Mouse (Mus musculus) hindbrain, embryonic 12.5 days (tissue): ENCODE measurements at regions not wholly inside any gene's neighbourhood (a gene's known extent, or its start where the extent isn't known, plus 50 kb on each side); places are given as distances from the start of the nearest gene placed in this dataset.

ENCODE experiments used
- ATAC-seq: fragments of 200-750 bp; cut with Nextera tagmentation; 2 replicates; pipeline ENCODE4 v1.8.0; 2017; ENCODE audit warnings: moderate TSS enrichment; ENCODE audit not compliant: low FRiP score
- H3K27ac ChIP-seq: fragments of 300-500 bp; sonication (generic); 2 replicates; pipeline ENCODE4 v1.5.1; 2016; ENCODE audit warnings: mild to moderate bottlenecking
- H3K27me3 ChIP-seq: fragments of 300-500 bp; sonication (generic); 2 replicates; pipeline ENCODE4 v1.6.1; 2016; ENCODE audit warnings: mild to moderate bottlenecking
- H3K36me3 ChIP-seq: fragments of 300-500 bp; sonication (generic); 2 replicates; pipeline ENCODE4 v1.6.1; 2016; ENCODE audit warnings: mild to moderate bottlenecking
- H3K4me1 ChIP-seq: fragments of 300-500 bp; sonication (generic); 2 replicates; pipeline ENCODE4 v1.6.1; 2016
- H3K4me2 ChIP-seq: fragments of 300-500 bp; sonication (generic); replicated peaks from 2 replicates; pipeline ENCODE4 v1.6.1; 2016; ENCODE audit warnings: mild to moderate bottlenecking
- H3K4me3 ChIP-seq: fragments of 300-500 bp; sonication (generic); 2 replicates; pipeline ENCODE4 v1.5.1; 2016; ENCODE audit warnings: mild to moderate bottlenecking
- H3K9ac ChIP-seq: fragments of 300-500 bp; sonication (generic); 2 replicates; pipeline ENCODE4 v1.6.1; 2016; ENCODE audit warnings: mild to moderate bottlenecking, moderate library complexity
- H3K9me3 ChIP-seq: fragments of 300-500 bp; sonication (generic); replicated peaks from 2 replicates; pipeline ENCODE4 v1.6.1; 2016; ENCODE audit warnings: mild to moderate bottlenecking
- WGBS: fragments of 180-500 bp; shearing (Covaris S2); methylation state at CpG from one replicate; pipeline ENCODE4 v1.1.7; 2016; 5-methylcytosine and 5-hydroxymethylcytosine counted together

- Histone ChIP-seq H3K27me3 (no peaks in the 10 kb centered on the region), H3K4me2 (no peak overlapping the region), H3K9ac (no peak overlapping the region), H3K27ac (no peak overlapping the region), H3K36me3 (no peaks in the 10 kb centered on the region), H3K4me1 (no peaks in the 10 kb centered on the region), H3K9me3 (no peaks in the 10 kb centered on the region; the same call in 1 of the 2 replicates), H3K4me3 (no peak overlapping the region)
- ATAC-seq = no peak
- 89% methylated on average over 2 of the region's 2 CpGs for WGBS
These were observed 165.7 kb downstream of the Tgfb2 start for GRCm38 (mm10) chr1:186540070-186540469.

GRCm38 (mm10) chr1:186538233-186538632 is 167.6 kb downstream of the Tgfb2 start:
- Histone ChIP-seq H3K27me3 (no peaks in the 10 kb centered on the region), H3K27ac (no peak overlapping the region), H3K9ac (no peak overlapping the region), H3K4me1 (no peaks in the 10 kb centered on the region), H3K4me3 (no peak overlapping the region), H3K9me3 (no peaks in the 10 kb centered on the region; the same call in 1 of the 2 replicates), H3K36me3 (no peaks in the 10 kb centered on the region), H3K4me2 (no peak overlapping the region)
- ATAC-seq = no peak
- WGBS = 75% methylated on average over 3 of the region's 3 CpGs

DNA sequence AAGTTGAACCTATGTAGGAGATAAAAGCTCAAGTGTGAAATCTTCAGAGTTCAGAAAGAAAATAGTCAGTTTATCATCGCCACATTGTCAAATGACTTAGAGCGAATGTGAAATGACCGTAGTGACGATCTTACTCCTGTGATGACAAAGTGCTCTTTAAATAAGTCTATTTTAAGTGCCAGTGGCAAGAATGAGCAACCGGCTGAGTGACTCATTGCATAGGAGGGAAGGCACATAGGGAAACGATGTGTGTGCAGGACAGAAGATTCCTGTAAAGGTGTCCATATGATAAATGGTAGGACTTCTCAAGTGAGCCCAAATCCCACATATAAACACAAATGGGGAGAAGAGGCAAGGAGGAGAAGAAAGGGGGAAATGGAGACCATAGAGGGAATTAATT is 189.8 kb downstream of the Tgfb2 start:
- no peak overlapping the region for H3K4me2 ChIP-seq
- no peak overlapping the region for H3K27ac ChIP-seq
- 86% methylated on average over 6 of the region's 6 CpGs for WGBS
- no peaks in the 10 kb centered on the region for H3K27me3 ChIP-seq
- H3K4me1 ChIP-seq = no peaks in the 10 kb centered on the region; the same call in 1 of the 2 replicates
- no peak overlapping the region for H3K9ac ChIP-seq
- ATAC-seq = no peak
- no peaks in the 10 kb centered on the region for H3K9me3 ChIP-seq
- no peak overlapping the region for H3K4me3 ChIP-seq
- no peaks in the 10 kb centered on the region for H3K36me3 ChIP-seq

DNA sequence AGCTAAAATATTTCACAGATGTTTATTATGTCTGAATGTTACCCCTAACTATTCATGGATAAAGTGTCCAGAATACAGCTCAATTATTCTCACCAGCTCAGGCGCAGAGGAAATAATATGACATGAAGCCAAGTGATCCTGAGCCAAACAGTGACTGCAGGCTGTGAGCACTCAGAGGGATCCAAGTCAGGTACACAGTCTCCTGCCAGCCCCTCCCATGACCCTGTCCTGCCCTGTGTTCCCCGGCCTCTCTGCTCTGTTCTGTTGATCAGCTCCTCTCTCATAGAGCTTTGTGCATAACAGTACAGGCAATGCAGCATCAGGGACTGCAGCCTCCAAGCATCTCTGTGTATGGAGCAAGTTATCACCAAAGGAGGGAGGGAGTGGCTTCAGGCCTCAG is 190.7 kb downstream of the Tgfb2 start:
- Histone ChIP-seq H3K9me3 (no peaks in the 10 kb centered on the region), H3K27ac (no peak overlapping the region), H3K27me3 (no peaks in the 10 kb centered on the region), H3K4me3 (no peak overlapping the region), H3K4me1 (no peaks in the 10 kb centered on the region; the same call in 1 of the 2 replicates), H3K36me3 (no peaks in the 10 kb centered on the region), H3K9ac (no peak overlapping the region), H3K4me2 (no peak overlapping the region)
- no peak for ATAC-seq
- 66% methylated on average over 2 of the region's 2 CpGs for WGBS

DNA sequence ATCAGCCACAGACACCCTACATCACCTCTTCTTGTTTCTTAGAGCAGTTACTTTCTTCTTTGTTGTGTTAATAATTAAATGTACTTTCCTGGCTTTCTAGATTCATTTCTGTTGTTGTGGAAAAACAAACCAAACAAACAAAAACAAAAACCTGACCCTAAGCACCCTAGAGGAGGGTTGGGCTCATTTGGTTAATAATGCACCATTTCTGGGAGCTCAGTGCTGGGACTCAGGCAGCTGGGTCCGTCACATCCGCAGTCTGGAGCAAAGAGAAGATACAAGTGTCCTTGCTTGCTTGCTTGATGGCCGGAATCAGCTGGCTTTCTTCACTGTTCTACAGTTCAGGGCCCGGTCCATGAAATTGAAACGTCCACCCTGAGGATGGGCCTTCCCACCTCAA is 191.9 kb downstream of the Tgfb2 start:
- no peak overlapping the region for H3K27ac ChIP-seq
- H3K27me3 ChIP-seq = no peaks in the 10 kb centered on the region
- WGBS = 64% methylated on average over 5 of the region's 5 CpGs
- H3K9me3 ChIP-seq = no peaks in the 10 kb centered on the region
- no peaks in the 10 kb centered on the region; the same call in 1 of the 2 replicates for H3K4me1 ChIP-seq
- no peaks in the 10 kb centered on the region for H3K36me3 ChIP-seq
- ATAC-seq = no peak
- no peak overlapping the region for H3K4me3 ChIP-seq
- H3K9ac ChIP-seq = no peak overlapping the region
- H3K4me2 ChIP-seq = no peak overlapping the region

DNA sequence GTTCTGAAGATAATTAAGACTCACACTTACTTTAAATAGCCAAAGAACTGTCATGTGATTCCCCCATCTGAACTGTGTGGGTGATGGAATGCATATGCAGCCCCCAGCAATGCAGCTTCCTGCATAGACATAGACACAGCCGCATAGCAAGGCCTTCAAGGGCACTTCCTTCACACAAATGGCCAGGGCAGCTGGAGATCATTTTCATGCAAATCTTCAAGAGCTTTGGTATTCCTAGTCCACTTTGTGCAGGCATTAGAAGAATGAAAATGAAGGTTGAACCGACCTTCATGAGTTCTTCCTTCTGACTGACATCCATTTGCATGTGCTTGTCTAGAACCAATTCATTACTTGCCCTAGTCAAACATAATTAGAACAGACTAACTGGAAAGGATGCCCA is 195.3 kb downstream of the Tgfb2 start:
- no peak overlapping the region for H3K9ac ChIP-seq
- no peak overlapping the region for H3K4me3 ChIP-seq
- no peaks in the 10 kb centered on the region for H3K27me3 ChIP-seq
- no peaks in the 10 kb centered on the region for H3K36me3 ChIP-seq
- no peak overlapping the region for H3K4me2 ChIP-seq
- no peak overlapping the region for H3K27ac ChIP-seq
- H3K4me1 ChIP-seq = peaks cover 4% of the 10 kb centered on the region
- 38% methylated on average over 2 of the region's 2 CpGs for WGBS
- H3K9me3 ChIP-seq = no peaks in the 10 kb centered on the region
- no peak for ATAC-seq

DNA sequence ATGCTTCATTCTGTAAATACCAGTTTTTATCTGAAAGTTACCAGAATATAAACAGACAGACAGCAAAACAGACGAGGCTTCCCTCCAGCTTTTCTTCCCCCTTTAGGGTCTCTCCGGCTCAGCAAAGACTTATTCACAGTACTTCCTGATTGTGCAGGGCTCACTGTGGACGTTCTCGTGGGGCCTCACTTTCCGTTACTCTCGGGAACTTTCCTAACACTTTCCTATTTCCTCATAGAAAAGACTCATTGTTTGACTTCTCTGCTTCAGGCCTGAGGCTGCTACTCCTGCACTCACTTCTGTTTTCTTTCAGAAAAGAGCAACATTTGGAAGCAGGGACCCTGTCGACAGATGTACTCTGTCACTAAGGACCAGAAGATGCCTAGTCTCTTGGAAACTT is 197.4 kb downstream of the Tgfb2 start:
- 61% methylated on average over 7 of the region's 7 CpGs for WGBS

GRCm38 (mm10) chr1:186507956-186508355 is 197.8 kb downstream of the Tgfb2 start:
- ATAC-seq = no peak
- Histone ChIP-seq H3K4me2 (no peak overlapping the region), H3K27me3 (no peaks in the 10 kb centered on the region), H3K27ac (no peak overlapping the region), H3K4me3 (no peak overlapping the region), H3K36me3 (no peaks in the 10 kb centered on the region), H3K9ac (no peak overlapping the region), H3K4me1 (peaks cover 4% of the 10 kb centered on the region; the same call in 1 of the 2 replicates), H3K9me3 (no peaks in the 10 kb centered on the region)
- WGBS = 77% methylated on average over 8 of the region's 8 CpGs

More for the DNA sequence above, 197.4 kb downstream of the Tgfb2 start:
- Histone ChIP-seq H3K9ac (no peak overlapping the region), H3K36me3 (no peaks in the 10 kb centered on the region), H3K4me3 (no peak overlapping the region), H3K4me1 (peaks cover 4% of the 10 kb centered on the region; the same call in 1 of the 2 replicates), H3K4me2 (no peak overlapping the region), H3K27ac (no peak overlapping the region), H3K27me3 (no peaks in the 10 kb centered on the region), H3K9me3 (no peaks in the 10 kb centered on the region)
- no peak for ATAC-seq

DNA sequence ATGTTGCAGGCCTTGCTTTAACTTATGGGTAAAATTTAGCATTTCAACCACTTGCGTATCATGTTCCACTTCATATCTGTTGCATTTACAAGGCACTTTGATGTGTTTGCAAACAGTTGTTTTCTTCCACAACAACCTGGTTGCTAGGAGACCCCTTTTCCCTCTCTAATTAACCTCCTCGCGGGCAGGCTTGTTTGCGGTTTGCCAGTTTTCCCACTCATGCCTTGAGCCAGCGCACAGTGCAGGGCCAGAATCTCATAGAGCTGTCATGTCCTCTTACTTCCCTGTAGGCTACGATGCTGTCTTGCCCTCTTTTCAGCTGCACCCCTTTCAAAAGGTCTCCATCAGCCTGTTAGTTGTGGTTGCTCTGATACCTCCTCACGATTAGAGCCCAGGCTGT is 199.3 kb downstream of the Tgfb2 start:
- Histone ChIP-seq H3K9me3 (no peaks in the 10 kb centered on the region), H3K36me3 (no peaks in the 10 kb centered on the region), H3K9ac (no peak overlapping the region), H3K4me2 (no peak overlapping the region), H3K4me3 (no peak overlapping the region), H3K4me1 (peaks cover 4% of the 10 kb centered on the region; the same call in 1 of the 2 replicates), H3K27me3 (no peaks in the 10 kb centered on the region), H3K27ac (no peak overlapping the region)
- 71% methylated on average over 7 of the region's 7 CpGs for WGBS
- ATAC-seq = no peak

DNA sequence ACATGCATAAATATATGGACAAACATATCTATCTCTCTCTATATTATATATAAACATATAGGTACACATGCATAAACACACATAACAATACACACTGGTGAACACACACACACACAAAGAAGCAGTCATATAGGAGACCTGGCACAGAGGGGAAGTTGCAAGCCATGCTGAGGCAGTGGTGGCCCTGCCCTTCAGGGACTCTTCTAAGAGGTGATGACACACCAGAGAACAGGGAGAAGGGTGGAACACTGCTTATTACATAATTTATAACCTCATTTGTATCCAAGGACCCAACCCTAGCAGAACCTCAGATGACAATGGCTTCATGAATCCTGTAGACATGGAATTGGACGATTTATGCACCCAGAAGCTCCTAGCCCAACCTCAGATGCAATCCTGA is 199.9 kb downstream of the Tgfb2 start:
- no peak overlapping the region for H3K4me3 ChIP-seq
- WGBS = 67% methylated on average over 1 of the region's 1 CpGs
- no peaks in the 10 kb centered on the region for H3K36me3 ChIP-seq
- no peak overlapping the region for H3K27ac ChIP-seq
- no peak overlapping the region for H3K9ac ChIP-seq
- no peak for ATAC-seq
- H3K4me2 ChIP-seq = no peak overlapping the region
- no peaks in the 10 kb centered on the region for H3K9me3 ChIP-seq
- H3K4me1 ChIP-seq = peaks cover 4% of the 10 kb centered on the region; the same call in 1 of the 2 replicates
- H3K27me3 ChIP-seq = no peaks in the 10 kb centered on the region

DNA sequence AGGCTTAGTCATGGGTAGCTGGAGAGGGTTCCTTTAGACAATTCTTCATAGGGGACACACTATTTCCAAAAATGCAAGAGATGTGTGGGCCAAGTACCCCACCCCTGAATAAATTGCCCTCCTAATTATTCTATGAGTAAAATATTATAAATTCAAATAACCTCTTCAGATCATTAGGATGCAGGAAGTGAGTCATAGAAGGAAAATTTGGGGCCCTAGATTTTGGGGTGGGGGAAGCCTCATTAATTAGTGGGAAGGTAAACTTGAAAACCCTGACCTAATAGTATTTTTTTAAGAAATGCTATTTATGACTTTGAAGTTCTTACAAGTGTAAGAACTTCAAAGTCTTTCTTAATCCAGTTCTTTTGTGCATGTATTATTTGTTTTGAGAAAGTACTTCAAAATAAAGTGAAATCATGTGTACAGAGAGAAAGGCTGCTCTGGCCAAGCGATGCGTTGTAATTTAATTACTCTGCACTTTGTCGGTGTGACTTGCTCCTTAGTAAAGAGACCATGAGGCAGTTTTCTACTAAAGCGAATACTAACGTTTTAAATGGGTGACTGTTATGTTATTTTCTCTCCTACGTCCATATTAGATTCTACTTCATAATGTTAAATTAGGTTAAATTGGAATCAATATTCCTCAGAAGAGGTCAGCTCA is 200.6 kb downstream of the Tgfb2 start:
- no peak for ATAC-seq
- WGBS = 78% methylated on average over 6 of the region's 6 CpGs
- H3K9me3 ChIP-seq = no peaks in the 10 kb centered on the region
- no peak overlapping the region for H3K27ac ChIP-seq
- H3K4me3 ChIP-seq = no peak overlapping the region
- H3K9ac ChIP-seq = no peak overlapping the region
- peaks cover 4% of the 10 kb centered on the region; the same call in 1 of the 2 replicates for H3K4me1 ChIP-seq
- no peaks in the 10 kb centered on the region for H3K27me3 ChIP-seq
- H3K4me2 ChIP-seq = no peak overlapping the region
- H3K36me3 ChIP-seq = no peaks in the 10 kb centered on the region

DNA sequence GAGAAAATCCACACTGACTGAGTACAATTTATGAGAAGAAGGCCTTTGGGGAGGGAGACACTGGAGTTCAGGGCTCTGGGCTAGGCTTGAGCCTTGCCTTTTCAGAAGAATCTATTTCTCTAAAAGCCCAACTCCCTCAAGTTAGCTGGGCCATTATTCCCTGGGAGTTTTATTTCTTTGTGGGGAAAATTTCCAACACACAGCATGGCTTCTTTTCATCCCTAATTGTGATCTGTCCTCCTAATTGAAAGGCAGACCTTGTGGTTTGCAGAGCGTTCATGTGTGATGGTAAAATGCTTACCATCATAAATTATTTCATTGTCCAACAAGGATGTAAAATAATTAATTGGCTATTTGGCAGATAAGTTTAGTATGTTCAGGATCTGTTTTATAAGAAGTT is 204.1 kb downstream of the Tgfb2 start:
- Histone ChIP-seq H3K36me3 (no peaks in the 10 kb centered on the region), H3K9me3 (no peaks in the 10 kb centered on the region), H3K4me2 (no peak overlapping the region), H3K4me1 (peaks cover 3% of the 10 kb centered on the region; the same call in 1 of the 2 replicates), H3K4me3 (no peak overlapping the region), H3K27ac (no peak overlapping the region), H3K27me3 (no peaks in the 10 kb centered on the region), H3K9ac (no peak overlapping the region)
- WGBS = 82% methylated on average over 1 of the region's 1 CpGs
- ATAC-seq = no peak

DNA sequence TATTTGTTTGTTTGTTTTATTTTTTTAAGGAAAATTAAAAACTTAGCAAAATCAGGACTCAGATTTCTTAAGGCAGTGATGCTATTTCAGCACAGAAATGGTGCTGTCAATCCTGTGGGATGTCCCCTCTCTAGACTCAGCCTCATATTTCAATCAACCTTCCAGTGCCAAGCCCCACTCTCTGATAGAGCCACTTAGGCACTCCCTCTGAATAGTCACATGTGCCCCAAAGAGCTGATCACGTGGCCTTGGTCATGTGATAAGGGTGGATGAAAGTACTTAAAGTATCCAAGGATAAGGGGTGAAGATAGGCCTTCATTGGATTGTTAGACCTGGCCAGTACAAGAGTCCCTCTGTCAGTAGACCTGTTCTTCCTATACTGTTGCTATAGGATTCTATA is 207.9 kb downstream of the Tgfb2 start:
- WGBS = 75% methylated on average over 1 of the region's 1 CpGs

More for the DNA sequence above, 207.9 kb downstream of the Tgfb2 start:
- no peak overlapping the region for H3K4me3 ChIP-seq
- no peak for ATAC-seq
- no peaks in the 10 kb centered on the region for H3K4me1 ChIP-seq
- H3K9me3 ChIP-seq = no peaks in the 10 kb centered on the region
- no peak overlapping the region for H3K4me2 ChIP-seq
- no peak overlapping the region for H3K9ac ChIP-seq
- no peaks in the 10 kb centered on the region for H3K36me3 ChIP-seq
- H3K27me3 ChIP-seq = no peaks in the 10 kb centered on the region
- H3K27ac ChIP-seq = no peak overlapping the region
